Mouse (Mus musculus) myocyte (in vitro differentiated cells): Measurements from ENCODE around the gene Ciz1.

ENCODE experiments used
- CEBPB ChIP-seq: IDR thresholded peaks from 2 replicates; pipeline ENCODE4 v1.6.1; 2011; ENCODE audit warnings: mild to moderate bottlenecking, moderate library complexity; ENCODE audit not compliant: poor library complexity, insufficient read depth, severe bottlenecking
- E2F4 ChIP-seq: IDR thresholded peaks from one replicate; pipeline ENCODE4 v1.6.1; 2011; ENCODE audit warnings: mild to moderate bottlenecking, control low read depth, moderate library complexity; ENCODE audit not compliant: insufficient read depth
- MAX ChIP-seq: IDR thresholded peaks from one replicate; pipeline ENCODE4 v1.6.1; 2011; ENCODE audit warnings: low read depth, mild to moderate bottlenecking, control low read depth
- POLR2A ChIP-seq: IDR thresholded peaks from one replicate; pipeline ENCODE4 v1.6.1; 2011; ENCODE audit warnings: low read depth, mild to moderate bottlenecking, control low read depth, moderate library complexity; ENCODE audit not compliant: insufficient read length
- REST ChIP-seq: IDR thresholded peaks from one replicate; pipeline ENCODE4 v1.6.1; 2011; ENCODE audit warnings: mild to moderate bottlenecking, control low read depth, moderate library complexity; ENCODE audit not compliant: insufficient read depth, insufficient read length

GRCm38 (mm10) chr2:32421851-32422251 lies 69.7 kb downstream of the Ciz1 start:
- no peak for TF ChIP-seq POLR2A
- TF ChIP-seq CEBPB, result no peak
- no peak for TF ChIP-seq MAX
- TF ChIP-seq E2F4, result no peak
- TF ChIP-seq REST, result no peak
